Mouse (Mus musculus) heart, postnatal 36 days (tissue): ENCODE results near the gene Capn9. TPM values are rescaled to one million over a fixed set of nuclear protein-coding genes. Genes with fewer than 3 reads are reported as not detected.

Experiments
- DNase-seq, 2 experiments: peaks; one replicate each; pipeline ENCODE4 v3.0.0; 2021 to 2022
- intact Hi-C: fragments of 180-260 bp; cut with DNase I; formaldehyde crosslinking; loops from one replicate; pipeline ENCODE4 v1.15.1; 2025
- total RNA-seq, 2 experiments: library from RNA; stranded (reverse); gene quantifications; 2 replicates each; pipeline ENCODE4 v1.2.3; 2021

Capn9 gene
- total RNA-seq, 2 experiments from 2014 or later, result not detected

GRCm38 (mm10) chr8:124633001-124633703, 57.2 kb downstream of the Capn9 start:
- intact Hi-C loops, result loop anchor here (2.0 kb wide), 1 partner anchor 30 kb away; the partner anchor contains the start of gene 2310022B05Rik
- DNase-seq, result peak; percentile 81 to 82

- no peak for DNase-seq
- intact Hi-C loops, result no loop called here
These were observed 58.7 kb downstream of the Capn9 start for GRCm38 (mm10) chr8:124634411-124635246.

DNA sequence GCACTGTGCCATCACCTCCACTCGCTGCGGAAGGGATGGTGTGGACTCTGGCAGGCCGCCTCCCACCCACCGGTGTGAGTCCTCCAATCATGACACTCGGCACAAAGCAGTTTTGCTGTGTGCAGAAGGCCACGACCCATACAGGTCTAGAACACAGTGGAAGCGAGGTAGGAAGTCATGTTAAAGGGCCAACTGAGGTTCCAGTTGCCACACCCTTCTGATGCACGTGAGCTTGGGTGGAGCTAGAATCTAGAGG, 59.3 kb downstream of the Capn9 start:
- DNase-seq, result no peak
- intact Hi-C loops, result no loop called here

DNA sequence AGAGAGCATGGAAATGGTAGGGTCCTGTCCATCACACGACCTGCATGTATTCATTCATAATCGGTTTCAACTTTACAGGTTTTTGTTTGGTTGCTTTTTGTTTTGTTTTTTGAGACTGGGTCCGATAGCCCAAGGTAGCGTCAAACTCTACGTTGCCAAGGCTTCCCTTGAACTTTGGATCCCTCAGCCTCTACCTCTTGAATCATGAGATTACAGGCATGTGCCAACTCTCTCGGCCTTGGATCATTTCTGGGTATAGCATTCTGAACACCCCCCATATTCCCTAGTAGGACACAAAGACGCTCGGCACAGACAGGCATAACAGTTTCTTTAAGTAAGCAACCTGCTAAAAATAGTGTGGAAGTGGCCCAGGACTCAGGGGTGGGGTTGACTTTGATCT, 65.7 kb downstream of the Capn9 start:
- intact Hi-C loops, result no loop called here
- no peak for DNase-seq

DNA sequence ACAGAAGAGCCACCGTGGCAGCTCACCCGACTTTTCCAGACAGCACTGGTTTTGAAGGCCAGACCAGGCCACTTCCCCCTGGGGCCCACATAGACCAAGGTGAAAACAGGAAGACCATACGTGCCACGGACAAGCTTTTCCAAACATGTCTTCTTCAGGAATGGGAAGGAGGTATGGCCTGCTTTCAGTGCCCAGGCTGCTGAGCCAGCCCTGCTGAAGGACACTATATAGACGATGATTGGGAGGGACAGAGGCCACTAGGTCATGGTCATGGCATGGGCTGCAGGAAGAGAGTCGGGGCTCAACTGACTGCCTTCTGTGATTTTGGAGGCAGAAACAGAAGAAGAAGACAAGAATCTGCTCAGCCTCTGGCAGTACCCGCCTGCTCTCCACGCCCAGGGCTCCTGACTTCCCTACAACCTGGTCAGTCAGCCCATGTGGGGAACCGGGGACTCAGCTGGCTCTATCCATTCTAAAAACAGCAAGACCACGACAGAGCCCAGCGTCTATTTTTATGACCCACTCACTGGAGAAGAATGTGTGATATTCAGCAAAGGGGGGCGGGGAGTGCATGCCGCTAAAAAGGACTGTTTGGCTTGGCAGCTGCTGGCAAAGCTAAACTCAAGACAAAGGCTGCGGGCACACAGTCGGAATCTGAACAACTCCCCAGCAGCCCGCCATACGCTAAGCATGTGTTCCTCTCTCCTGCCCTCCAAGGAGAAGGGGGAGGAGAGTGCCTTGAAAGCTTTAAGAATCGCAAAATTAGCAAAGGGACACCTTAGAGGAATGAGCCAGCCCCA, 67.8 kb downstream of the Capn9 start:
- DNase-seq, result peak; percentile 43 to 61
- intact Hi-C loops, result loop anchor here (2.0 kb wide), 1 partner anchor 19 kb away; the partner anchor contains the start of gene 2310022B05Rik

- DNase-seq, result no peak
- intact Hi-C loops, result no loop called here
These were observed 72.4 kb downstream of the Capn9 start for GRCm38 (mm10) chr8:124648311-124648710.

DNA sequence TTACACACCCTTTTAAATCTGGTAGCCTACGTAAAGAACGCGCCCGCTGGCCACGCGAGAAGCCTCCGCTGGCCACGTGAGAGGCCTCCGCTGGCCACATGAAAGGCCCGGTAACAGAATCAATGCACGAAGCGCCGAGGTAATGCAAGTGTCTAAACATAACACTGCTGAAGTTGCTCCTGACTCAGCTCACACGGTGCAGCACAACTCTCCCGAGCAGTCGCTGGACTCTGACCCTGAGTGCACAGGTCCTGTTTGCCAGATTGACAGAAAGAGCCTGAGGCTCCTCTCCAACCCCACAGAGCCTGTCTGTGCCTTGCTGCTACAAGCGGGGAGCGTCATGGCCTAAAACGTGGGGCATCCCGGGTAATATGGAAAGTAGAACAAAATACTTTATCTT, 75.9 kb downstream of the Capn9 start:
- no peak for DNase-seq
- intact Hi-C loops, result no loop called here

GRCm38 (mm10) chr8:124652546-124652945, 76.6 kb downstream of the Capn9 start:
- DNase-seq, result no peak
- intact Hi-C loops, result no loop called here

GRCm38 (mm10) chr8:124653568-124654475, 77.9 kb downstream of the Capn9 start:
- intact Hi-C loops, result no loop called here
- DNase-seq, result no peak

DNA sequence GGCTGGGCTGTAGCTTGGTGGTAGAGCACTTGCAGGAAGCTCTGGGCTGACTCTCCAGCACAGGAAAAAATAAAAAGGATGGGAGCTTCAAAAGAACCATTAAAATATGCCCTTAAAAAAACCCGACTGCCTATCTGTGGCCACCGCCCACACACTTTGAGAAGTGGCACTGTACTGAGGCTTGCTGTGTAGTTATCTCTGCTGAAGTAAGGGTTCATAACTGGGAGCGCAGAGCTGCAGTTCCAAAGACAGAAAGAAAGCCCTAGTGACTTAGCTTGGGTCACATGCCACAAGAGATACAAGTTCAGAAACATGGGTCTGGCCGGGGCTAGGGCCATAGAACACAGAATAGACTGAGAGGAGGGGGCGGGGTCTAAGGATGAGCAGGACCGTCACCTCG, 82.0 kb downstream of the Capn9 start:
- intact Hi-C loops, result no loop called here
- no peak for DNase-seq

DNA sequence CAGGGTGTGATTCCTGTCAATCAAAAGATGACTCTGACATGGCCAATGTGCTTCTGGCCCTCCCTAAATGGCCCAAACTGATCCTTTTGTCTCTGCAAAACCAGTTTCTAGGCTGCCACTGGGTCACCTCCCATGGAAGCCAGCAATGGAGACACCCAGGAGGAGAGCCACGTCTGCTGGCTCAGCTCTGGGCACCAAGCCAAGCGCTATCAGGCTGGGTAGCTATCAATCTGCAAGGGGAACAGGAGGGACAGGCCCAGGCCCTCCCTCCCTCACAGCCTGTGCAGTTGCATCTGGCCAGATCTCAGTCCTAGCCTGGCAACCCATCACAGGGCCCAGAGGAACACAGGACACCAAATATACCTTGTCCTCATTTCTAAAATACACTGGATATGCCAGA, 82.5 kb downstream of the Capn9 start:
- intact Hi-C loops, result no loop called here
- DNase-seq, result peak; percentile 66 to 71

DNA sequence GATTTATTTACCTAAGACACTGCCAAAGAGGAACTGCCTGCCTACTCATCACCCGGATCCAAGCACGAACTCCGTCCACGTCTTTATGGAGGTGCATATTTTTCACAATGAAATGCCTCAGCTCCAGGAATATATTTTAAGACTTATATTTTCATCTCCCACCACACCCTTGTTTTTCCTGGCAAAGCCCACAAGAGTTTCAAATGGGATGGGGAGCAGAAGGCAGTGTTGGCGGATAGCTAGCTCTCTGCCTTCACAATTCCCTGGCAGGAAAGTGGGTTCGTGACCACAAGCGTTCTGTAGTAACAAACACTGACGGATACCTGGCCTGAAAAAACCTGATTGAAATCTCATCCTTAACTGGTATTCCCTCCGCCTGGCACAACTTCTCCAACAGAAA, 85.9 kb downstream of the Capn9 start:
- intact Hi-C loops, result loop anchor here (2.0 kb wide), 2 partner anchors 17 to 29 kb away; no protein-coding TSS in a partner anchor
- peak in 1 of 2 experiments; percentile 40 for DNase-seq

GRCm38 (mm10) chr8:124662446-124663111, 86.7 kb downstream of the Capn9 start:
- intact Hi-C loops, result loop anchor here (2.0 kb wide), 2 partner anchors 18 to 30 kb away; no protein-coding TSS in a partner anchor
- DNase-seq, result peak; percentile 31 to 42

DNA sequence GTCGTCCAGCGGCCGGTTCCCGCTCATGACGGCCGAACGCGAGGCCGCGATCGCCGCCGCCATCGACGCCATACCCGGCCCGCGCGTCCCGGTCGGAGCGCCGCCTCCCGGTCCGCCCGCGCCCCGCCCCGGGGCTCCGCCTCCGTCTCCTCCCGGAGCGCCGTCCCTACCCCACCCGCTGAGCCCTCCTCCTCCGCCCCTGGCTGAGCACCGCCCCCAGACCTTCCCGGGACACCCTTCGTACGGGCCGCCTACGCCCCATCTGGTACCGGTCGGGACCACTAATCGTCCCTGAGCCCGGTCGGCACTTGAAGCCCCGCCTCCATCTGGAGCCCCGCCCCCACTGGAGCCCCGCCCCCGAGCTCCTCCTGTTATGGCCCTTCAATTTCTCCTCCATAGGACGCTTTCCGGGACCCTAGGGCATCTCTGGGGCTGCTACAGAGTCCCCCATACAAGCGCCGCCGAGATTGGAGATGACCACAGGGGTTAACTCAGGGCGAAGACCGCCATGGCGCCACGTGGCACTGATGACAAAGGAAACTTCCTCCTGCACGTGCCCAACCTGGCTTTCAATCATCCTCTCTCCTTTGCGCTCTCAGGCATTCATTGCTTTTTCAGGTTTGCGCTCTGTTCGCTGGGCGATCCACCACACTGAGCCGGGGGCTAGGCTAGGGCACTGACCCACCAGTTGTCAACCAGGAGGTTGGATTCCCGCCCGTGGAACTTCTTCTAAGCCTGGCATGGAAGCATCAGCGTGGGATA, 87.4 kb downstream of the Capn9 start, which contains the start of gene 2310022B05Rik:
Gene 2310022B05Rik (minus strand): TSS at position 258 of the 762 bp plus-strand sequence.
- intact Hi-C loops, result loop anchor here (2.0 kb wide), 2 partner anchors 18 to 30 kb away; no protein-coding TSS in a partner anchor
- peak; percentile 88 to 90 for DNase-seq

DNA sequence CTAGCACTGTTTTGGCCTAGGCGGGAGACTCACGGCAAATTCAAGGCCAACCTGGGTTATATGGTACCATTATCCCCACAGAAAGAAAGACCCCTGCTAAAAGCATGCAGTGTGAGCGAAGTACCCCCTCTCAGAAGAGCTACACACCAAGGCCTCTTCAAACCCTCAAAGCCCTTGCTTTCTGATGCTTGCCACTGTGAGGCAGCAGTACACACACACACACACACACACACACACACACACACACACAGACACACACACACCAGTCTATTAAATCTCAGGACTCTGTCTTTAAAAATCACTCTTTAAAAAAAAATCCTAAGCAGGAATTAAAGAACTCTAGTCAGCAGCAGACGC, 87.9 kb downstream of the Capn9 start:
- no peak for DNase-seq
- intact Hi-C loops, result loop anchor here (2.0 kb wide), 2 partner anchors 19 to 31 kb away; no protein-coding TSS in a partner anchor

GRCm38 (mm10) chr8:124664414-124664813, 88.5 kb downstream of the Capn9 start:
- no peak for DNase-seq
- intact Hi-C loops, result no loop called here
